Mouse (Mus musculus) stomach, embryonic 14.5 days (tissue): ENCODE measurements around the gene Srek1ip1. TPM values are rescaled to one million over a fixed set of nuclear protein-coding genes. Genes with fewer than 3 reads are reported as not detected.

Experiments used
- ATAC-seq: fragments of 200-750 bp; cut with Nextera tagmentation; 2 replicates; pipeline ENCODE4 v1.8.0; 2017; ENCODE audit warnings: low read depth, moderate TSS enrichment; ENCODE audit not compliant: insufficient number of reproducible peaks, insufficient read depth, low FRiP score
- H3K27ac ChIP-seq: fragments of 300-500 bp; sonication (generic); 2 replicates; pipeline ENCODE4 v1.5.1; 2014; ENCODE audit warnings: mild to moderate bottlenecking, low read length, moderate library complexity, mixed read lengths
- H3K27me3 ChIP-seq: fragments of 300-500 bp; sonication (generic); 2 replicates; pipeline ENCODE4 v1.6.1; 2014; ENCODE audit warnings: low read length, control low read depth, mixed read lengths; ENCODE audit not compliant: control insufficient read depth, insufficient read depth
- H3K36me3 ChIP-seq: fragments of 300-500 bp; sonication (generic); 2 replicates; pipeline ENCODE4 v1.6.1; 2014; ENCODE audit warnings: mild to moderate bottlenecking, control low read depth, low read length, moderate library complexity, mixed read lengths; ENCODE audit not compliant: control insufficient read depth, insufficient read depth
- H3K4me1 ChIP-seq: fragments of 300-500 bp; sonication (generic); 2 replicates; pipeline ENCODE4 v1.6.1; 2014; ENCODE audit warnings: low read length, control low read depth, mixed read lengths; ENCODE audit not compliant: control insufficient read depth, insufficient read depth
- H3K4me2 ChIP-seq: fragments of 300-500 bp; sonication (generic); replicated peaks from 2 replicates; pipeline ENCODE4 v1.6.1; 2014; ENCODE audit warnings: low read depth, low read length, control low read depth
- H3K4me3 ChIP-seq: fragments of 300-500 bp; sonication (generic); 2 replicates; pipeline ENCODE4 v1.5.1; 2014; ENCODE audit warnings: low read depth, low read length, control low read depth
- H3K9ac ChIP-seq: fragments of 300-500 bp; sonication (generic); replicated peaks from 2 replicates; pipeline ENCODE4 v1.6.1; 2014; ENCODE audit warnings: low read depth, mild to moderate bottlenecking, control low read depth, low read length, moderate library complexity, mixed read lengths
- H3K9me3 ChIP-seq: fragments of 300-500 bp; sonication (generic); 2 replicates; pipeline ENCODE4 v1.6.1; 2016; ENCODE audit warnings: low read depth, low read length, control low read depth; ENCODE audit not compliant: control insufficient read depth
- WGBS: fragments of 180-500 bp; shearing (Covaris S2); extraction: QIAGEN DNeasy Blood & Tissue Kit; methylation state at CpG from one replicate; pipeline ENCODE4 v1.1.7; 2014; 5-methylcytosine and 5-hydroxymethylcytosine counted together
- polyA plus RNA-seq: library from polyadenylated mRNA; unstranded; fragments of >200 nt; fragmentation: Nextera tagmentation; extraction: Ambion mirVana; gene quantifications from 2 replicates; pipeline ENCODE4 v1.2.1, GENCODE M21; 2014

Gene Srek1ip1
- polyA plus RNA-seq, 1 experiment from 2014 or later: 25.9 TPM

- peak; percentile 79 for ATAC-seq
- peak within 1 kb of the TSS; percentile 39 for H3K4me3 ChIP-seq
- no peak within 1 kb of the TSS for H3K27ac ChIP-seq
- H3K27me3 ChIP-seq: no peaks in the 10 kb centered on the region
- H3K9ac ChIP-seq: no peak within 1 kb of the TSS
- H3K36me3 ChIP-seq: no peaks in the 10 kb centered on the region
- H3K4me2 ChIP-seq: peak within 1 kb of the TSS; percentile 89
- H3K9me3 ChIP-seq: no peaks in the 10 kb centered on the region; the same call in 1 of the 2 replicates
- WGBS: 3% methylated on average over 38 of the region's 38 CpGs
- H3K4me1 ChIP-seq: no peaks in the 10 kb centered on the region
Observed at GRCm38 (mm10) chr13:104863127-104863979, 71.1 kb downstream of the Srek1ip1 start, which contains the start of gene Shisal2b. TSS of gene Shisal2b (minus strand) at chr13:104863893.

DNA sequence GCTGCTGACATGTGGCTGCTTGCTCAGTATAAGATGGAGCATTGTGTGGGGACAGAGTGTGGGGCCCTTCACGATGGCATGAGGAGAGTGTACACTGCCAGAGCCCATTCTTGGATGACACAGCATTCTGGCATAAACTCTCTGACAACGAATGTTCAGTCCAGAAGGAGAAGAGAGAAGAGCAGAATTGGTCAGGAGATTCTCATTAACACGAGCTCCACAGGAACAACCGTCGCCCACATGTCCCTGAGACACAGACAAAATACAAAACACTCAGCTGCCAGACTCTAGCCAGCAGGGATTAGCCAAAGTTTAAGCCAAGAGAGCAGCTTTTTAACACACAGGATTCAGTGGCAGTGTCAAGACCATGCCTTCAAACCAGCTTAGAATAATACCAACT lies 74.4 kb downstream of the Srek1ip1 start:
- Histone ChIP-seq H3K4me2 (no peak overlapping the region), H3K36me3 (no peaks in the 10 kb centered on the region), H3K27ac (no peak overlapping the region), H3K4me3 (no peak overlapping the region), H3K4me1 (no peaks in the 10 kb centered on the region), H3K9me3 (no peaks in the 10 kb centered on the region), H3K9ac (no peak overlapping the region), H3K27me3 (no peaks in the 10 kb centered on the region)
- WGBS: 77% methylated on average over 5 of the region's 5 CpGs
- no peak for ATAC-seq

DNA sequence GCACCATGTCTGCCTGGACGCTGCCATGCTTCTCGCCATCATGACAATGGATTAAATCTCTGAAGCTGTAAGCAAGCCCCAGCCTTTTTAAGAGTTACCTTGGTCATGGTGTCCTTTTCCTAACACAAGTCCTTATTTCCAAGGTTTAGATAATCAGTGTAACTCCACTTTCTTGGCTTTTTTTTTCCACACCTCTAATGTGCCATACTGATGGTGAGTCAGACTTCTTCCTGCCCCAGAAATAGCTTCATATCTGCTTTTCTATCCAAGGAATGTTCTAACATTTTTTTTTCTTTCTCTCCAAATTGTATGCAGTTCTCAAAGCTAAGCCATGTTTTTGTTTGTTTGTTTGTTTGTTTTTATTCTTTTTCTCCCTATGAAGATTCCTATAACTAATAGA lies 77.6 kb downstream of the Srek1ip1 start:
- Histone ChIP-seq H3K9ac (no peak overlapping the region), H3K9me3 (no peaks in the 10 kb centered on the region), H3K4me1 (no peaks in the 10 kb centered on the region), H3K27ac (no peak overlapping the region), H3K27me3 (no peaks in the 10 kb centered on the region), H3K36me3 (no peaks in the 10 kb centered on the region), H3K4me2 (no peak overlapping the region), H3K4me3 (no peak overlapping the region)
- no peak for ATAC-seq
- 97% methylated on average over 2 of the region's 2 CpGs for WGBS

GRCm38 (mm10) chr13:104878508-104878907 lies 86.2 kb downstream of the Srek1ip1 start:
- no peak overlapping the region for H3K27ac ChIP-seq
- no peaks in the 10 kb centered on the region for H3K4me1 ChIP-seq
- H3K9ac ChIP-seq: no peak overlapping the region
- no peak for ATAC-seq
- H3K9me3 ChIP-seq: no peaks in the 10 kb centered on the region
- no peak overlapping the region for H3K4me2 ChIP-seq
- no peak overlapping the region for H3K4me3 ChIP-seq
- 70% methylated on average over 4 of the region's 4 CpGs for WGBS
- no peaks in the 10 kb centered on the region for H3K36me3 ChIP-seq
- H3K27me3 ChIP-seq: no peaks in the 10 kb centered on the region

DNA sequence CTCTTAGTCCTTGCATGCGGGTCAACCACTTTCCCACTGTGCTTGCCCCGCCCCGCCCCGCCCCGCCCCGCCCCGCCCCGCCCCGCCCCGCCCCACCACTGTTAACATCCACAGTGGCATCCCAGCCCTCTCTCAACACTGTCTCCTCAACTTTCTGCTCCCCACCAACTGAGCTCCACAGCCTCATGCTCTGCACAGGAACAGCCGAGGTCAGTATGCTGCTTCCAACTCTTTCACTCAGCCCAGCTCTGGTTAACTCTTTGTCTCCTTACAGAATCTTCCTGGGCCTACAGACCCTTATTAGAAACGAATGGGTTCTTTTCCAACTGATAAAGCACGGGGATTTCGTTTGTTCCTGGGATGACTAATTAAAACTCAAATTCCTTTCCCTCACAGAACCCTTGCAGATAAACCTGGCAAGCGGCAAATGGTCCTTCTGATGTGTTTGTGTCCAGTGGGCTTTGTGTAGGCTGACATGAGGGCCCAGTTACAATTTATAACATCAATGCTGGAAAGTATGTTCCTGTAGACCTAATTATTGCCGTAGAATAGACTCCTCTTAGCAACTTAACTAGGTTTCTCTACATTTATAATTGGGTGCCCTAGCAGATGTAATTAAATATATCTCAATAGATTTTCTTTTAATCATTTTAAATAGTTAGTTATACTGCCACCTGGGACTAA lies 91.4 kb downstream of the Srek1ip1 start:
- no peaks in the 10 kb centered on the region for H3K36me3 ChIP-seq
- no peaks in the 10 kb centered on the region for H3K4me1 ChIP-seq
- no peak overlapping the region for H3K27ac ChIP-seq
- H3K27me3 ChIP-seq: no peaks in the 10 kb centered on the region
- H3K4me2 ChIP-seq: no peak overlapping the region
- H3K9me3 ChIP-seq: no peaks in the 10 kb centered on the region
- no peak overlapping the region for H3K9ac ChIP-seq
- WGBS: 23% methylated on average over 12 of the region's 16 CpGs
- ATAC-seq: no peak
- no peak overlapping the region for H3K4me3 ChIP-seq

GRCm38 (mm10) chr13:104886308-104887032 lies 94.2 kb downstream of the Srek1ip1 start:
- Histone ChIP-seq H3K9me3 (no peaks in the 10 kb centered on the region), H3K4me1 (no peaks in the 10 kb centered on the region), H3K27me3 (no peaks in the 10 kb centered on the region), H3K9ac (no peak overlapping the region), H3K4me3 (no peak overlapping the region), H3K27ac (no peak overlapping the region), H3K36me3 (no peaks in the 10 kb centered on the region), H3K4me2 (no peak overlapping the region)
- ATAC-seq: no peak
- 63% methylated on average over 8 of the region's 8 CpGs for WGBS

Other genes with a start within 250 kb of the Srek1ip1 start
- gene Cwc27, start 24.7 kb downstream of the Srek1ip1 start, polyA plus RNA-seq: 36.0 and 36.4 TPM in 2 replicates
- gene Shisal2b, start 71.4 kb downstream of the Srek1ip1 start, polyA plus RNA-seq: 0.20 and 0.55 TPM in 2 replicates